ENCODE assay signal across 14 mouse cellular contexts in genomic region chr4:155156734-155157133, GRCm38 (mm10).
"Had no signal": no experiment of that assay in that cellular context is flagged by ENCODE, and none has a peak within 500 bp of the region (broad histone marks: within the 10 kb centered on the region; RNA-seq: fewer than 3 reads in every experiment).

No protein-coding gene starts in this region.

- DNase-seq: lung, adult 2 months; lung, postnatal 10 days; lung, postnatal 4 days; right cerebral cortex, postnatal 14 days; thymus, adult 2 months; thymus, postnatal 25 days; thymus, postnatal 4 days had no signal

- H3K27ac ChIP-seq: lung, embryonic 15.5 days; midbrain, embryonic 12.5 days; midbrain, embryonic 15.5 days; neural tube, embryonic 12.5 days; stomach, embryonic 15.5 days; stomach, postnatal 0 days had no signal

- H3K4me2 ChIP-seq: lung, embryonic 15.5 days; midbrain, embryonic 12.5 days; midbrain, embryonic 15.5 days; neural tube, embryonic 12.5 days; stomach, embryonic 15.5 days had no signal

- H3K27me3 ChIP-seq: lung, embryonic 15.5 days; midbrain, embryonic 15.5 days; neural tube, embryonic 12.5 days; stomach, embryonic 15.5 days had no signal

- H3K9me3 ChIP-seq: lung, embryonic 15.5 days; midbrain, embryonic 10.5 days; midbrain, embryonic 12.5 days; midbrain, embryonic 15.5 days; neural tube, embryonic 12.5 days; stomach, embryonic 15.5 days had no signal

- H3K9ac ChIP-seq: lung, embryonic 15.5 days; midbrain, embryonic 12.5 days; midbrain, embryonic 15.5 days; neural tube, embryonic 12.5 days; stomach, embryonic 15.5 days had no signal

- ATAC-seq: midbrain, embryonic 15.5 days had no signal

- H3K4me3 ChIP-seq: lung, embryonic 15.5 days; midbrain, embryonic 10.5 days; midbrain, embryonic 12.5 days; midbrain, embryonic 15.5 days; neural tube, embryonic 12.5 days; stomach, embryonic 15.5 days had no signal
